Comparison of ENCODE assay signal across 8 mouse cellular contexts in genomic region chr11:20202299-20203011, GRCm38 (mm10). TPM values are rescaled to one million over a fixed set of nuclear protein-coding genes. Genes with fewer than 3 reads are reported as not detected.
DNase-seq lines count a peak whose midpoint lies in the region; ATAC-seq and TF ChIP-seq lines count a peak whose summit lies in the region.

No protein-coding gene starts in this region.

- H3K4me2 ChIP-seq in heart, postnatal 0 days (ENCODE audit: low read depth, low read length), result peak overlapping the region; percentile 83
- H3K4me2 ChIP-seq in limb, embryonic 13.5 days (replicated peaks), result peak overlapping the region; percentile 87
- H3K4me2 ChIP-seq in neural tube, embryonic 14.5 days (ENCODE audit: low read depth, low read length), result peak overlapping the region; percentile 91

- H3K9me3 ChIP-seq in heart, postnatal 0 days (replicated peaks; ENCODE audit: control insufficient read depth, low read length), result no peaks in the 10 kb centered on the region
- no peaks in the 10 kb centered on the region for H3K9me3 ChIP-seq in limb, embryonic 13.5 days
- H3K9me3 ChIP-seq in neural tube, embryonic 14.5 days (ENCODE audit: control insufficient read depth, low read length), result no peaks in the 10 kb centered on the region

- H3K9ac ChIP-seq in heart, postnatal 0 days (replicated peaks; ENCODE audit: low read depth, low read length), result peak overlapping the region; percentile 100
- H3K9ac ChIP-seq in limb, embryonic 13.5 days, result peak overlapping the region; percentile 96
- H3K9ac ChIP-seq in neural tube, embryonic 14.5 days (replicated peaks; ENCODE audit: low read depth, low read length), result peak overlapping the region; percentile 97

- peaks cover 28% of the 10 kb centered on the region for H3K36me3 ChIP-seq in C2C12 (ENCODE audit: control insufficient read depth, insufficient read depth)
- no peaks in the 10 kb centered on the region for H3K36me3 ChIP-seq in heart, postnatal 0 days (replicated peaks; ENCODE audit: control insufficient read depth, insufficient read depth, low read length)
- H3K36me3 ChIP-seq in limb, embryonic 13.5 days, result no peaks in the 10 kb centered on the region
- no peaks in the 10 kb centered on the region for H3K36me3 ChIP-seq in neural tube, embryonic 14.5 days (ENCODE audit: control insufficient read depth, insufficient read depth, low read length)

- H3K27me3 ChIP-seq in C2C12 (ENCODE audit: control insufficient read depth, insufficient read depth, insufficient read length), result no peaks in the 10 kb centered on the region
- no peaks in the 10 kb centered on the region for H3K27me3 ChIP-seq in heart, postnatal 0 days (ENCODE audit: control insufficient read depth, insufficient read depth, low read length)
- H3K27me3 ChIP-seq in limb, embryonic 13.5 days, result no peaks in the 10 kb centered on the region
- H3K27me3 ChIP-seq in neural tube, embryonic 14.5 days (ENCODE audit: control insufficient read depth, insufficient read depth, low read length), result no peaks in the 10 kb centered on the region

- 17% methylated on average over 7 of the region's 7 CpGs for WGBS in heart, postnatal 0 days
- WGBS in limb, embryonic 13.5 days, result 50% methylated on average over 7 of the region's 7 CpGs
- WGBS in neural tube, embryonic 14.5 days, result 58% methylated on average over 7 of the region's 7 CpGs

- H3K4me3 ChIP-seq in C2C12 (ENCODE audit: insufficient read depth, poor library complexity, severe bottlenecking), result peak overlapping the region; percentile 98
- H3K4me3 ChIP-seq in heart, postnatal 0 days (ENCODE audit: low read depth, low read length), result peak overlapping the region; percentile 99
- H3K4me3 ChIP-seq in limb, embryonic 13.5 days, result peak overlapping the region; percentile 91
- H3K4me3 ChIP-seq in neural tube, embryonic 14.5 days (ENCODE audit: low read depth, low read length), result peak overlapping the region; percentile 99

- TF ChIP-seq EP300 in heart, postnatal 0 days (IDR thresholded peaks at IDR 0.05; ENCODE audit: low read depth), result no peak

- peaks cover 62% of the 10 kb centered on the region for H3K79me2 ChIP-seq in C2C12 (ENCODE audit: control insufficient read depth, insufficient read depth)

- peak overlapping the region; percentile 100 for H3K27ac ChIP-seq in heart, postnatal 0 days (ENCODE audit: low read depth)
- H3K27ac ChIP-seq in limb, embryonic 13.5 days, result no peak overlapping the region
- no peak overlapping the region for H3K27ac ChIP-seq in neural tube, embryonic 14.5 days (ENCODE audit: low read depth, low read length)

- peak overlapping the region; percentile 45 for H3ac ChIP-seq in C2C12 (ENCODE audit: control insufficient read depth, insufficient read length, low read depth)

- no peak for ATAC-seq in heart, postnatal 0 days (ENCODE audit: insufficient read depth, low read depth)
- no peak for ATAC-seq in limb, embryonic 13.5 days (ENCODE audit: low FRiP score, low read depth)
- no peak for ATAC-seq in neural tube, embryonic 14.5 days (ENCODE audit: low read depth)
- ATAC-seq in frontal cortex, adult (ENCODE audit: low TSS enrichment), result no peak

- H3K4me1 ChIP-seq in heart, postnatal 0 days (ENCODE audit: control insufficient read depth, insufficient read depth), result peaks cover 30% of the 10 kb centered on the region
- H3K4me1 ChIP-seq in limb, embryonic 13.5 days, result peaks cover 33% of the 10 kb centered on the region
- peaks cover 29% of the 10 kb centered on the region for H3K4me1 ChIP-seq in neural tube, embryonic 14.5 days (ENCODE audit: control insufficient read depth, insufficient read depth, low read length)

- peaks cover 59% of the 10 kb centered on the region for H3K79me3 ChIP-seq in C2C12 (ENCODE audit: low read depth)

- no peak for TF ChIP-seq CTCF in C2C12 (IDR thresholded peaks at IDR 0.05; ENCODE audit: control insufficient read depth, insufficient read depth, insufficient read length)
- TF ChIP-seq CTCF in heart, postnatal 0 days (IDR thresholded peaks at IDR 0.05; ENCODE audit: low read depth), result no peak

- DNase-seq in MEL-GATA-1-ER (ENCODE audit: extremely low read depth, low read depth), result peak; percentile 11
- DNase-seq in heart, postnatal 0 days (ENCODE audit: low spot score), result peak; percentile 24
- DNase-seq in right cerebral cortex, postnatal 4 days, result no peak
- no peak for DNase-seq in right cerebral cortex, adult 2 months (ENCODE audit: low spot score in 2 of 2)

TF ChIP-seq in C2C12, 6 proteins besides CTCF, POLR2A, EP300 and RAD21:
- TF ChIP-seq CEBPB (IDR thresholded peaks at IDR 0.05; ENCODE audit: low read depth) (no peak), MYOG (IDR thresholded peaks at IDR 0.05; ENCODE audit: control insufficient read depth, extremely low read depth, insufficient read length) (no peak), FOSL1 (IDR thresholded peaks at IDR 0.05; ENCODE audit: insufficient read depth, low read length, poor library complexity, severe bottlenecking) (no peak), USF1 (IDR thresholded peaks at IDR 0.05; ENCODE audit: low read depth) (peak; percentile 83), MAX (IDR thresholded peaks at IDR 0.05) (no peak)
TF ChIP-seq in C2C12: peak in this region for 1.

RNA-seq across cellular contexts. Expression of gene Rab1a, which starts 1.2 kb away (rescaled TPM):
- 96.8 TPM for polyA plus RNA-seq in C2C12 (2012; fragmentation: generic; extraction: Trizol)
- 55.8 and 73.9 TPM in 2 replicates for total RNA-seq in heart, postnatal 0 days (2014; rRNA removed; ENCODE audit: low replicate concordance)
- 219 and 226 TPM in 2 replicates for polyA plus RNA-seq in heart, postnatal 0 days (2015; fragmentation: Nextera tagmentation; extraction: Ambion mirVana)
- polyA plus RNA-seq in limb, embryonic 13.5 days (2015; fragmentation: Nextera tagmentation; extraction: Ambion mirVana), result 268 TPM in 2 replicates
- polyA plus RNA-seq in neural tube, embryonic 14.5 days (2014; fragmentation: Nextera tagmentation; extraction: Ambion mirVana), result 303 and 313 TPM in 2 replicates

RNA-seq across cellular contexts. Expression of gene Cep68, which starts 46.8 kb away (rescaled TPM):
- polyA plus RNA-seq in C2C12 (2012; fragmentation: generic; extraction: Trizol), result 11.0 TPM
- total RNA-seq in heart, postnatal 0 days (2014; rRNA removed; ENCODE audit: low replicate concordance), result 53.8 and 56.2 TPM in 2 replicates
- polyA plus RNA-seq in heart, postnatal 0 days (2015; fragmentation: Nextera tagmentation; extraction: Ambion mirVana), result 20.3 and 21.0 TPM in 2 replicates
- polyA plus RNA-seq in limb, embryonic 13.5 days (2015; fragmentation: Nextera tagmentation; extraction: Ambion mirVana), result 33.3 and 36.8 TPM in 2 replicates
- polyA plus RNA-seq in neural tube, embryonic 14.5 days (2014; fragmentation: Nextera tagmentation; extraction: Ambion mirVana), result 28.0 and 33.0 TPM in 2 replicates

Comparison
In these comparisons a context has a peak if more than half of its experiments do, and no peak if none do; other contexts are left out.
1. DNase-seq: peak in MEL-GATA-1-ER (single experiment) and heart, postnatal 0 days (single experiment); none in right cerebral cortex, postnatal 4 days (single experiment) and right cerebral cortex, adult 2 months (0 of 2).
2. Peak in every context shown above with its lines, with median percentiles within 50 percentile points of each other: H3K4me3 ChIP-seq, H3K4me2 ChIP-seq and H3K9ac ChIP-seq.